Mouse (Mus musculus) cortical plate, adult 2 months (tissue): ENCODE measurements around the gene Arrb1.

Experiments
- CTCF ChIP-seq: fragments of 200-500 bp; IDR thresholded peaks from 2 replicates; pipeline ENCODE4 v1.5.1; 2011; ENCODE audit warnings: mild to moderate bottlenecking, control low read depth, low read length; ENCODE audit not compliant: insufficient read depth; ENCODE audit errors: extremely low read depth
- POLR2A ChIP-seq: fragments of 200-500 bp; IDR thresholded peaks from 2 replicates; pipeline ENCODE4 v1.6.1; 2011; ENCODE audit warnings: mild to moderate bottlenecking, low read length, control low read depth; ENCODE audit not compliant: insufficient read depth; ENCODE audit errors: extremely low read depth

DNA sequence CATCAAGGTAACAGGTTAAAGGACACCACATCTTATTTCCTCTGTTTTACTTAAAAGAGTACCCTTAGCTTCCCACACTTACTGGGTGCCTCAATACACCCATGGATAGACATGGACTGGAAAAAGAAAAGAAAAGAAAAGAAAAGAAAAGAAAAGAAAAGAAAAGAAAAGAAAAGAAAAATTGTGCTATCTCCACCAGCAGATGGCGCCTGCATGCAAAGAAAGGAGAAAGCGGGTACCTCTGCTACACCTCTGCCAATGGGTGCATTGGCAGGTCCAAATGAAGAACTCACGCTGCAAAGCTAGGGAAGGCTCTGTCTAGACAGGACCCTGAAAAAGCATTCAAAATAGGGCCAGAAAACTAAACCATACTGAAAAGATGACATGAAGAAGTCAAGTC, 83.6 kb downstream of the Arrb1 start:
- TF ChIP-seq CTCF (peak; percentile 68), POLR2A (no peak)
